Mouse (Mus musculus): ENCODE measurements around the gene Rab40c. TPM values are rescaled to one million over a fixed set of nuclear protein-coding genes. Genes with fewer than 3 reads are reported as not detected.
A peak's percentile ranks its signal among the peaks of the same experiment; 100 is the strongest.

Gene Rab40c
- total and polyA plus RNA-seq, 2 experiments from 2014 or later: 38.9 to 42.1 TPM

GRCm38 (mm10) chr17:25880196-25880910, 39.2 kb downstream of the Rab40c start, which contains the start of gene Wfikkn1:
TSS of gene Wfikkn1 (minus strand) at chr17:25880858.
- no peaks in the 10 kb centered on the region for H3K9me3 ChIP-seq (ENCODE audit: low read length)
- H3K27me3 ChIP-seq (ENCODE audit: insufficient read depth, low read length): no peaks in the 10 kb centered on the region
- peaks cover 40% of the 10 kb centered on the region for H3K36me3 ChIP-seq (ENCODE audit: insufficient read depth, low read length)
- TF ChIP-seq CTCF (IDR thresholded peaks at IDR 0.05): no peak
- WGBS: 26% methylated on average over 5 of the region's 5 CpGs
- DNase-seq (ENCODE audit: low spot score) (peak; percentile 21), ATAC-seq (ENCODE audit: low FRiP score) (no peak)
- H3K4me1 ChIP-seq (ENCODE audit: insufficient read depth, low read length): peaks cover 14% of the 10 kb centered on the region
- no peak within 1 kb of the TSS for H3K4me2 ChIP-seq (ENCODE audit: low read depth, low read length, poor library complexity, severe bottlenecking)
- H3K4me3 ChIP-seq (ENCODE audit: low read depth, low read length): no peak within 1 kb of the TSS
- peak within 1 kb of the TSS; percentile 32; the same call in 1 of the 2 replicates for H3K27ac ChIP-seq (ENCODE audit: low read depth, low read length)
- no peak within 1 kb of the TSS for H3K9ac ChIP-seq (replicated peaks; ENCODE audit: low read length, poor library complexity, severe bottlenecking)

- Histone ChIP-seq H3K27me3 (ENCODE audit: insufficient read depth, low read length) (no peaks in the 10 kb centered on the region), H3K27ac (ENCODE audit: low read depth, low read length) (peak overlapping the region; percentile 26; the same call in 1 of the 2 replicates), H3K36me3 (ENCODE audit: insufficient read depth, low read length) (peaks cover 40% of the 10 kb centered on the region), H3K9ac (replicated peaks; ENCODE audit: low read length, poor library complexity, severe bottlenecking) (no peak overlapping the region), H3K4me2 (ENCODE audit: low read depth, low read length, poor library complexity, severe bottlenecking) (no peak overlapping the region), H3K4me1 (ENCODE audit: insufficient read depth, low read length) (peaks cover 14% of the 10 kb centered on the region), H3K9me3 (ENCODE audit: low read length) (no peaks in the 10 kb centered on the region), H3K4me3 (ENCODE audit: low read depth, low read length) (no peak overlapping the region)
- ATAC-seq (ENCODE audit: low FRiP score) (no peak), DNase-seq (ENCODE audit: low spot score) (no peak)
- no peak for TF ChIP-seq CTCF (IDR thresholded peaks at IDR 0.05)
- 60% methylated on average over 8 of the region's 8 CpGs for WGBS
Observed at GRCm38 (mm10) chr17:25879750-25880149, 39.8 kb downstream of the Rab40c start.

- Histone ChIP-seq H3K9me3 (ENCODE audit: low read length) (no peaks in the 10 kb centered on the region), H3K4me1 (ENCODE audit: insufficient read depth, low read length) (peaks cover 14% of the 10 kb centered on the region), H3K4me3 (ENCODE audit: low read depth, low read length) (no peak overlapping the region), H3K36me3 (ENCODE audit: insufficient read depth, low read length) (peaks cover 35% of the 10 kb centered on the region), H3K9ac (replicated peaks; ENCODE audit: low read length, poor library complexity, severe bottlenecking) (no peak overlapping the region), H3K27ac (ENCODE audit: low read depth, low read length) (no peak overlapping the region), H3K27me3 (ENCODE audit: insufficient read depth, low read length) (no peaks in the 10 kb centered on the region), H3K4me2 (ENCODE audit: low read depth, low read length, poor library complexity, severe bottlenecking) (no peak overlapping the region)
- DNase-seq (ENCODE audit: low spot score) (peak; percentile 10), ATAC-seq (ENCODE audit: low FRiP score) (no peak)
- peak; percentile 68 for TF ChIP-seq CTCF (IDR thresholded peaks at IDR 0.05)
- 42% methylated on average over 4 of the region's 4 CpGs for WGBS
Observed at GRCm38 (mm10) chr17:25879261-25879660, 40.3 kb downstream of the Rab40c start.

GRCm38 (mm10) chr17:25878611-25879180, 40.8 kb downstream of the Rab40c start:
- Histone ChIP-seq H3K27me3 (ENCODE audit: insufficient read depth, low read length) (no peaks in the 10 kb centered on the region), H3K4me2 (ENCODE audit: low read depth, low read length, poor library complexity, severe bottlenecking) (no peak overlapping the region), H3K9me3 (ENCODE audit: low read length) (no peaks in the 10 kb centered on the region), H3K4me3 (ENCODE audit: low read depth, low read length) (no peak overlapping the region), H3K27ac (ENCODE audit: low read depth, low read length) (no peak overlapping the region), H3K9ac (replicated peaks; ENCODE audit: low read length, poor library complexity, severe bottlenecking) (no peak overlapping the region), H3K36me3 (ENCODE audit: insufficient read depth, low read length) (peaks cover 31% of the 10 kb centered on the region), H3K4me1 (ENCODE audit: insufficient read depth, low read length) (peaks cover 19% of the 10 kb centered on the region)
- ATAC-seq (ENCODE audit: low FRiP score) (no peak), DNase-seq (ENCODE audit: low spot score) (no peak)
- 86% methylated on average over 19 of the region's 19 CpGs for WGBS
- no peak for TF ChIP-seq CTCF (IDR thresholded peaks at IDR 0.05)

GRCm38 (mm10) chr17:25877741-25878610, 41.6 kb downstream of the Rab40c start:
- DNase-seq (ENCODE audit: low spot score) (no peak), ATAC-seq (ENCODE audit: low FRiP score) (no peak)
- no peaks in the 10 kb centered on the region for H3K27me3 ChIP-seq (ENCODE audit: insufficient read depth, low read length)
- H3K36me3 ChIP-seq (ENCODE audit: insufficient read depth, low read length): peaks cover 24% of the 10 kb centered on the region; the same call in 1 of the 2 replicates
- no peak overlapping the region for H3K27ac ChIP-seq (ENCODE audit: low read depth, low read length)
- H3K9me3 ChIP-seq (ENCODE audit: low read length): no peaks in the 10 kb centered on the region
- no peak overlapping the region for H3K9ac ChIP-seq (replicated peaks; ENCODE audit: low read length, poor library complexity, severe bottlenecking)
- H3K4me2 ChIP-seq (ENCODE audit: low read depth, low read length, poor library complexity, severe bottlenecking): no peak overlapping the region
- no peak overlapping the region for H3K4me3 ChIP-seq (ENCODE audit: low read depth, low read length)
- peaks cover 19% of the 10 kb centered on the region for H3K4me1 ChIP-seq (ENCODE audit: insufficient read depth, low read length)
- 91% methylated on average over 31 of the region's 32 CpGs for WGBS
- TF ChIP-seq CTCF (IDR thresholded peaks at IDR 0.05): no peak

Measured in midbrain, postnatal 0 days (tissue).